Mouse (Mus musculus): ENCODE data around the gene Myo3b. TPM values are rescaled to one million over a fixed set of nuclear protein-coding genes. Genes with fewer than 3 reads are reported as not detected.

The Myo3b gene
- polyA plus RNA-seq, 1 experiment from 2014 or later = 0.43 TPM

DNA sequence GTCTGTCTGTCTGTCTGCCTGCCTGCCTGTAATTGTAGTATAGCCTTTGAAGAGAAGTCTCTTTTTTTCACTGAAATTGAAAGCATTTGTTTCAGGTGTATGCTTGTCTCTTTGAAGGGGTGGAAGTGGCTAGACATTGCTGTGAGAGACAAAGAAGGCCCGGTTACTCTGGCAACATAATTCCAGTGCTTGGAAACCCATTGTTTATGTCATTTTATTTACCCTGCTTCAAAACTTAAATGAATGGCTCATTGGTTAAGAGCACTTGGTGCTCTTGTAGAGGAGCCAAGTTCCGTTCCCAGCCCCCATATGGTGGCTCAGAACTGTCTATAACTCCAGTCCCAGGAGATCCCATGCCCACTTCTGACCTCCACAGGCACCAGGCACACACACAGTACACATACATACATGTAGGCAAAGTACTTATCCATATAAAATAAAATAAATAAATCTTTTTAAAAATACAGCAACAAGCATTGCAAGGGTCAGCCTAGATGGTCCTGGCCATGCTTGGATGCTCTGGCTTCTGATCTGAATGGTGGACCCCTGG lies 221.8 kb downstream of the Myo3b start:
- Histone ChIP-seq H3K4me1 (ENCODE audit: control insufficient read depth, insufficient read depth, low read length) (peaks cover 19% of the 10 kb centered on the region), H3K27me3 (ENCODE audit: control insufficient read depth, insufficient read depth, low read length) (no peaks in the 10 kb centered on the region), H3K4me3 (replicated peaks; ENCODE audit: low read depth, low read length) (no peak overlapping the region), H3K27ac (replicated peaks; ENCODE audit: low read depth, low read length) (no peak overlapping the region), H3K9me3 (ENCODE audit: control insufficient read depth, low read length) (no peaks in the 10 kb centered on the region), H3K9ac (replicated peaks; ENCODE audit: low read length) (no peak overlapping the region), H3K36me3 (ENCODE audit: control insufficient read depth, insufficient read depth, low read length) (no peaks in the 10 kb centered on the region), H3K4me2 (ENCODE audit: low read length) (no peak overlapping the region)
- DNase-seq (peak; percentile 32), ATAC-seq (ENCODE audit: low FRiP score, low TSS enrichment) (no peak)
- WGBS = 18% methylated on average over 2 of the region's 2 CpGs

GRCm38 (mm10) chr2:70261703-70262564 lies 223.0 kb downstream of the Myo3b start:
- DNase-seq = peak; percentile 63
- Histone ChIP-seq H3K27ac (replicated peaks; ENCODE audit: low read depth, low read length) (peak overlapping the region; percentile 43; the same call in 1 of the 2 replicates), H3K4me1 (ENCODE audit: control insufficient read depth, insufficient read depth, low read length) (peaks cover 19% of the 10 kb centered on the region), H3K9me3 (ENCODE audit: control insufficient read depth, low read length) (no peaks in the 10 kb centered on the region), H3K27me3 (ENCODE audit: control insufficient read depth, insufficient read depth, low read length) (no peaks in the 10 kb centered on the region), H3K36me3 (ENCODE audit: control insufficient read depth, insufficient read depth, low read length) (no peaks in the 10 kb centered on the region), H3K9ac (replicated peaks; ENCODE audit: low read length) (no peak overlapping the region), H3K4me3 (replicated peaks; ENCODE audit: low read depth, low read length) (no peak overlapping the region), H3K4me2 (ENCODE audit: low read length) (no peak overlapping the region)
- no peak for ATAC-seq (ENCODE audit: low FRiP score, low TSS enrichment)
- 76% methylated on average over 8 of the region's 8 CpGs for WGBS

- peak overlapping the region; percentile 43; the same call in 1 of the 2 replicates for H3K27ac ChIP-seq (replicated peaks; ENCODE audit: low read depth, low read length)
Measured at GRCm38 (mm10) chr2:70262565-70263082, 223.7 kb downstream of the Myo3b start.

DNA sequence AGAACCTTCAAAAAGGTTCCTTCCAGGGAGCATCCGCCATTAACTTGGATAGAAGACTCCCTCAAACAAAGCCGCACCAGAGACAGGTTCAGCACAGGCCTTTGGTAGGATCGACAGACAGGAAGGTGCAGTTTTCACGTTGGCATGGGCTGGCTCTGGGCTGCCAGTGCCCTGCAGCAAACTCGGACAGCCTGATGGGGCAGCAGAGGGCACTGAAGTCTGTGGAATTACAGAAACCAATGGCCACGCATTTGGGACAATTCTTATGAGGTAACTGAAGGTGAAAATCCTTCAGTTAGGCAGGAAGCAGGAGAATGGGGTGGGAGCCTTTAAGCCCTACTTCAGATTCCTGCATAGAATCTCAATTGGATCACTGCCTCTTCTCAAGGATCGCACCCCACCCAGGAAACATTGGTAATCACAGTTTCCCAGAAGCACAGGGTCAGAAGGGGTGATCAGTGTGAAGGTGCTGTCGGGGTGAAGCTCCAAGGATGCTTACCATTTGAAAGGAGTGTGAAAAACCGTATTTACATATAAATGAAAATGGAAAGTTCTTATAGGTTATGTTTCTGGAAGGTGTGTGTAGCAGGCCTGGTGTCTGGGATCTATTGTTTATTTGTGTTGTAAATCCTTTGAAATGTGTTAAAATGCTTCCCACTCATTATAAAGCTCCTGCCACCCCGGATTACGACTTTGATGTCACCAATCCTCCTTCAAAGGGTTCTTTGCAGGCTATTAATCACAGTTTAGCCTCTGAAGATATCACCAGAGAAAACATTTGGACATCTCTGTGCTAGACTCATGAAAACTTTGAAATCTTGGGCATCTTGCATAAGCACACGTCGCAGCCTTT lies 239.7 kb downstream of the Myo3b start:
- Histone ChIP-seq H3K9ac (replicated peaks; ENCODE audit: low read length) (no peak overlapping the region), H3K4me2 (ENCODE audit: low read length) (no peak overlapping the region), H3K36me3 (ENCODE audit: control insufficient read depth, insufficient read depth, low read length) (no peaks in the 10 kb centered on the region), H3K27ac (replicated peaks; ENCODE audit: low read depth, low read length) (no peak overlapping the region), H3K9me3 (ENCODE audit: control insufficient read depth, low read length) (no peaks in the 10 kb centered on the region), H3K4me3 (replicated peaks; ENCODE audit: low read depth, low read length) (no peak overlapping the region), H3K4me1 (ENCODE audit: control insufficient read depth, insufficient read depth, low read length) (0 out of 2 replicates have a peak, but pooled peaks cover 4% of the 10 kb centered on the region), H3K27me3 (ENCODE audit: control insufficient read depth, insufficient read depth, low read length) (no peaks in the 10 kb centered on the region)
- ATAC-seq (ENCODE audit: low FRiP score, low TSS enrichment) = no peak
- DNase-seq = peak; percentile 67
- WGBS = 29% methylated on average over 13 of the region's 13 CpGs

More at GRCm38 (mm10) chr2:70262565-70263082, 223.7 kb downstream of the Myo3b start:
- Histone ChIP-seq H3K4me3 (replicated peaks; ENCODE audit: low read depth, low read length) (no peak overlapping the region), H3K9ac (replicated peaks; ENCODE audit: low read length) (no peak overlapping the region), H3K4me1 (ENCODE audit: control insufficient read depth, insufficient read depth, low read length) (peaks cover 19% of the 10 kb centered on the region), H3K27me3 (ENCODE audit: control insufficient read depth, insufficient read depth, low read length) (no peaks in the 10 kb centered on the region), H3K9me3 (ENCODE audit: control insufficient read depth, low read length) (no peaks in the 10 kb centered on the region), H3K4me2 (ENCODE audit: low read length) (no peak overlapping the region), H3K36me3 (ENCODE audit: control insufficient read depth, insufficient read depth, low read length) (no peaks in the 10 kb centered on the region)
- DNase-seq = peak; percentile 25
- no peak for ATAC-seq (ENCODE audit: low FRiP score, low TSS enrichment)
- 41% methylated on average over 9 of the region's 9 CpGs for WGBS

GRCm38 (mm10) chr2:70284109-70284508 lies 245.2 kb downstream of the Myo3b start:
- no peak for ATAC-seq (ENCODE audit: low FRiP score, low TSS enrichment)
- no peak overlapping the region for H3K4me3 ChIP-seq (replicated peaks; ENCODE audit: low read depth, low read length)
- 92% methylated on average over 1 of the region's 1 CpGs for WGBS

GRCm38 (mm10) chr2:70291063-70291462 lies 252.1 kb downstream of the Myo3b start:
- no peak overlapping the region for H3K9ac ChIP-seq (replicated peaks; ENCODE audit: low read length)
- ATAC-seq (ENCODE audit: low FRiP score, low TSS enrichment) = no peak
- no peak overlapping the region for H3K4me2 ChIP-seq (ENCODE audit: low read length)
- no peak for DNase-seq
- no peaks in the 10 kb centered on the region for H3K9me3 ChIP-seq (ENCODE audit: control insufficient read depth, low read length)
- WGBS = 75% methylated on average over 5 of the region's 5 CpGs
- H3K4me3 ChIP-seq (replicated peaks; ENCODE audit: low read depth, low read length) = no peak overlapping the region
- no peaks in the 10 kb centered on the region for H3K4me1 ChIP-seq (ENCODE audit: control insufficient read depth, insufficient read depth, low read length)
- H3K27ac ChIP-seq (replicated peaks; ENCODE audit: low read depth, low read length) = no peak overlapping the region
- no peaks in the 10 kb centered on the region for H3K36me3 ChIP-seq (ENCODE audit: control insufficient read depth, insufficient read depth, low read length)
- H3K27me3 ChIP-seq (ENCODE audit: control insufficient read depth, insufficient read depth, low read length) = no peaks in the 10 kb centered on the region

More at GRCm38 (mm10) chr2:70284109-70284508, 245.2 kb downstream of the Myo3b start:
- no peaks in the 10 kb centered on the region for H3K4me1 ChIP-seq (ENCODE audit: control insufficient read depth, insufficient read depth, low read length)
- H3K27me3 ChIP-seq (ENCODE audit: control insufficient read depth, insufficient read depth, low read length) = no peaks in the 10 kb centered on the region
- H3K4me2 ChIP-seq (ENCODE audit: low read length) = no peak overlapping the region
- H3K9ac ChIP-seq (replicated peaks; ENCODE audit: low read length) = no peak overlapping the region
- H3K9me3 ChIP-seq (ENCODE audit: control insufficient read depth, low read length) = no peaks in the 10 kb centered on the region
- H3K36me3 ChIP-seq (ENCODE audit: control insufficient read depth, insufficient read depth, low read length) = no peaks in the 10 kb centered on the region
- no peak overlapping the region for H3K27ac ChIP-seq (replicated peaks; ENCODE audit: low read depth, low read length)
- no peak for DNase-seq

GRCm38 (mm10) chr2:70292776-70293175 lies 253.8 kb downstream of the Myo3b start:
- Histone ChIP-seq H3K4me2 (ENCODE audit: low read length) (no peak overlapping the region), H3K9me3 (ENCODE audit: control insufficient read depth, low read length) (no peaks in the 10 kb centered on the region), H3K4me1 (ENCODE audit: control insufficient read depth, insufficient read depth, low read length) (no peaks in the 10 kb centered on the region), H3K27me3 (ENCODE audit: control insufficient read depth, insufficient read depth, low read length) (no peaks in the 10 kb centered on the region), H3K4me3 (replicated peaks; ENCODE audit: low read depth, low read length) (no peak overlapping the region), H3K9ac (replicated peaks; ENCODE audit: low read length) (no peak overlapping the region), H3K27ac (replicated peaks; ENCODE audit: low read depth, low read length) (no peak overlapping the region), H3K36me3 (ENCODE audit: control insufficient read depth, insufficient read depth, low read length) (no peaks in the 10 kb centered on the region)
- DNase-seq (no peak), ATAC-seq (ENCODE audit: low FRiP score, low TSS enrichment) (no peak)
- 69% methylated on average over 3 of the region's 3 CpGs for WGBS

DNA sequence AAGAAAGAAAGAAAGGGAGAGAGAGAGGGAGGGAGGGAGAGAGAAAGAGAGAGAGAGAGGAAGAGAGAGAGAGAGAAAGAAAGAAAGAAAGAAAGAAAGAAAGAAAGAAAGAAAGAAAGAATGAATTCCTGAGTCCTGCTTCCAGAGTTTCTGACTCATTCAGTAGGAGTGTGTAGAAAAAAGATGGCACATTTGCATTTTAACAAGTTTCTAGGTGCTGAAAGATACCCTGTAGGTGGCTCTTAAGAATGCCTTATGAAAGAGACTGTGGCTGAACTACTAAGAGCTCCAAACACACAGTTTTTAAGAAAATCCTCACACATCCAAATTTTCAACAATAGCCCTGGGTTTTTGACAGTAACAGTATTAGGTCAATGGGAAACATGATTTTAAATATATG lies 264.0 kb downstream of the Myo3b start:
- no peak for DNase-seq
- no peaks in the 10 kb centered on the region for H3K36me3 ChIP-seq (ENCODE audit: control insufficient read depth, insufficient read depth, low read length)
- no peaks in the 10 kb centered on the region for H3K4me1 ChIP-seq (ENCODE audit: control insufficient read depth, insufficient read depth, low read length)
- no peak overlapping the region for H3K27ac ChIP-seq (replicated peaks; ENCODE audit: low read depth, low read length)
- no peak overlapping the region for H3K9ac ChIP-seq (replicated peaks; ENCODE audit: low read length)
- H3K4me3 ChIP-seq (replicated peaks; ENCODE audit: low read depth, low read length) = no peak overlapping the region
- no peak overlapping the region for H3K4me2 ChIP-seq (ENCODE audit: low read length)
- peaks cover 6% of the 10 kb centered on the region; the same call in 1 of the 2 replicates for H3K9me3 ChIP-seq (ENCODE audit: control insufficient read depth, low read length)
- no peaks in the 10 kb centered on the region for H3K27me3 ChIP-seq (ENCODE audit: control insufficient read depth, insufficient read depth, low read length)
- no peak for ATAC-seq (ENCODE audit: low FRiP score, low TSS enrichment)

Data from midbrain, embryonic 14.5 days (tissue).